Mouse (Mus musculus): ENCODE results near the gene Ppp1r12b.

The Ppp1r12b gene

GRCm38 (mm10) chr1:134940863-134941262 lies 14.9 kb downstream of the Ppp1r12b start:
- DNase-seq (ENCODE audit: low spot score): no peak

- no peak for DNase-seq (ENCODE audit: low spot score)
Measured at GRCm38 (mm10) chr1:134938233-134938632, 17.5 kb downstream of the Ppp1r12b start.

- no peak for DNase-seq (ENCODE audit: low spot score)
Measured at GRCm38 (mm10) chr1:134936335-134936734, 19.4 kb downstream of the Ppp1r12b start.

GRCm38 (mm10) chr1:134932431-134932830 lies 23.3 kb downstream of the Ppp1r12b start:
- DNase-seq (ENCODE audit: low spot score): no peak

GRCm38 (mm10) chr1:134919010-134919409 lies 36.7 kb downstream of the Ppp1r12b start:
- no peak for DNase-seq (ENCODE audit: low spot score)

- DNase-seq (ENCODE audit: low spot score): no peak
Measured at GRCm38 (mm10) chr1:134915421-134915820, 40.3 kb downstream of the Ppp1r12b start.

- DNase-seq (ENCODE audit: low spot score): peak; percentile 47
Measured at GRCm38 (mm10) chr1:134913535-134913934, 42.2 kb downstream of the Ppp1r12b start.

- no peak for DNase-seq (ENCODE audit: low spot score)
Measured at GRCm38 (mm10) chr1:134911892-134912291, 43.9 kb downstream of the Ppp1r12b start.

- DNase-seq (ENCODE audit: low spot score): no peak
Measured at GRCm38 (mm10) chr1:134910037-134910436, 45.7 kb downstream of the Ppp1r12b start.

- DNase-seq (ENCODE audit: low spot score): no peak
Measured at GRCm38 (mm10) chr1:134909442-134909841, 46.3 kb downstream of the Ppp1r12b start.

GRCm38 (mm10) chr1:134902051-134902619 lies 53.6 kb downstream of the Ppp1r12b start:
- no peak for DNase-seq (ENCODE audit: low spot score)

GRCm38 (mm10) chr1:134896008-134896407 lies 59.7 kb downstream of the Ppp1r12b start:
- DNase-seq (ENCODE audit: low spot score): no peak

GRCm38 (mm10) chr1:134894803-134895202 lies 60.9 kb downstream of the Ppp1r12b start:
- DNase-seq (ENCODE audit: low spot score): no peak

- DNase-seq (ENCODE audit: low spot score): peak; percentile 7
Measured at GRCm38 (mm10) chr1:134891916-134892315, 63.8 kb downstream of the Ppp1r12b start.

GRCm38 (mm10) chr1:134889629-134890028 lies 66.1 kb downstream of the Ppp1r12b start:
- DNase-seq (ENCODE audit: low spot score): no peak

GRCm38 (mm10) chr1:134875800-134876199 lies 79.9 kb downstream of the Ppp1r12b start:
- DNase-seq (ENCODE audit: low spot score): no peak

GRCm38 (mm10) chr1:134872678-134873077 lies 83.1 kb downstream of the Ppp1r12b start:
- DNase-seq (ENCODE audit: low spot score): no peak

GRCm38 (mm10) chr1:134866426-134866825 lies 89.3 kb downstream of the Ppp1r12b start:
- no peak for DNase-seq (ENCODE audit: low spot score)

GRCm38 (mm10) chr1:134865552-134865951 lies 90.2 kb downstream of the Ppp1r12b start:
- DNase-seq (ENCODE audit: low spot score): no peak

GRCm38 (mm10) chr1:134860538-134860937 lies 95.2 kb downstream of the Ppp1r12b start:
- DNase-seq (ENCODE audit: low spot score): no peak

- no peak for DNase-seq (ENCODE audit: low spot score)
Measured at GRCm38 (mm10) chr1:134858344-134859053, 97.2 kb downstream of the Ppp1r12b start.

- DNase-seq (ENCODE audit: low spot score): peak; percentile 78
Measured at GRCm38 (mm10) chr1:134854325-134854982, 101.3 kb downstream of the Ppp1r12b start.

GRCm38 (mm10) chr1:134852797-134853196 lies 102.9 kb downstream of the Ppp1r12b start:
- no peak for DNase-seq (ENCODE audit: low spot score)

Measured in urinary bladder, postnatal 14 days (tissue).